Mouse (Mus musculus) kidney, adult 2 months (tissue): ENCODE results near the gene Atg16l2.

Experiments used
- CTCF ChIP-seq: fragments of 200-500 bp; conservative IDR thresholded peaks from 2 replicates; pipeline ENCODE4 v1.5.1; 2011; ENCODE audit warnings: low read depth, mild to moderate bottlenecking, control low read depth, low read length, moderate library complexity, mixed read lengths; ENCODE audit not compliant: insufficient read depth, insufficient read length
- POLR2A ChIP-seq: fragments of 200-500 bp; IDR thresholded peaks from one replicate; pipeline ENCODE4 v1.6.1; 2011; ENCODE audit warnings: low read depth, low read length, control low read depth

- TF ChIP-seq CTCF (0 out of 2 replicates have a peak, but pooled peaks have one; percentile 26), POLR2A (no peak)
Observed at GRCm38 (mm10) chr7:101328621-101329158, 26.6 kb upstream of the Atg16l2 start.
